Mouse (Mus musculus) limb, embryonic 11.5 days (tissue): ENCODE results near the gene Ugt1a1. TPM values are rescaled to one million over a fixed set of nuclear protein-coding genes. Genes with fewer than 3 reads are reported as not detected.
A peak's percentile ranks its signal among the peaks of the same experiment; 100 is the strongest.

ENCODE experiments used
- ATAC-seq: fragments of 200-750 bp; cut with Nextera tagmentation; 2 replicates; pipeline ENCODE4 v1.8.0; 2017; ENCODE audit warnings: low read depth; ENCODE audit not compliant: insufficient number of reproducible peaks, low FRiP score, low TSS enrichment
- DNase-seq: peaks from one replicate; pipeline ENCODE4 v3.0.0-alpha.2; 2015; ENCODE audit warnings: low spot score
- H3K27ac ChIP-seq: fragments of 300-500 bp; sonication (generic); replicated peaks from 2 replicates; pipeline ENCODE4 v1.5.1; 2014; ENCODE audit warnings: low read depth, mild to moderate bottlenecking, low read length
- H3K27me3 ChIP-seq: fragments of 300-500 bp; sonication (generic); 2 replicates; pipeline ENCODE4 v1.6.1; 2014; ENCODE audit warnings: mild to moderate bottlenecking, low read length, mixed read lengths; ENCODE audit not compliant: control insufficient read depth, insufficient read depth
- H3K36me3 ChIP-seq: fragments of 300-500 bp; sonication (generic); 2 replicates; pipeline ENCODE4 v1.6.1; 2014; ENCODE audit warnings: mild to moderate bottlenecking, low read length, moderate library complexity, mixed read lengths; ENCODE audit not compliant: control insufficient read depth, insufficient read depth
- H3K4me1 ChIP-seq: fragments of 300-500 bp; sonication (generic); 2 replicates; pipeline ENCODE4 v1.6.1; 2014; ENCODE audit warnings: low read length, mixed read lengths; ENCODE audit not compliant: control insufficient read depth, insufficient read depth
- H3K4me2 ChIP-seq: fragments of 300-500 bp; sonication (generic); 2 replicates; pipeline ENCODE4 v1.6.1; 2014; ENCODE audit warnings: low read depth, mild to moderate bottlenecking, moderate library complexity; ENCODE audit not compliant: severe bottlenecking
- H3K4me3 ChIP-seq: fragments of 300-500 bp; sonication (generic); 2 replicates; pipeline ENCODE4 v1.5.1; 2014; ENCODE audit warnings: low read depth, low read length
- H3K9ac ChIP-seq: fragments of 300-500 bp; sonication (generic); 2 replicates; pipeline ENCODE4 v1.6.1; 2014; ENCODE audit warnings: mild to moderate bottlenecking, low read length
- H3K9me3 ChIP-seq: fragments of 300-500 bp; sonication (generic); 2 replicates; pipeline ENCODE4 v1.6.1; 2016; ENCODE audit warnings: low read length; ENCODE audit not compliant: control insufficient read depth
- WGBS: fragments of 180-500 bp; shearing (Covaris S2); extraction: QIAGEN DNeasy Blood & Tissue Kit; methylation state at CpG from one replicate; pipeline ENCODE4 v1.1.7; 2014; 5-methylcytosine and 5-hydroxymethylcytosine counted together
- polyA plus RNA-seq: library from polyadenylated mRNA; unstranded; fragments of >200 nt; fragmentation: Nextera tagmentation; extraction: Ambion mirVana; gene quantifications from 2 replicates; pipeline ENCODE4 v1.2.1, GENCODE M21; 2014

Gene Ugt1a1
- polyA plus RNA-seq, 1 experiment from 2014 or later = not detected

- ATAC-seq (no peak), DNase-seq (no peak)
- no peak overlapping the region for H3K4me2 ChIP-seq
- no peaks in the 10 kb centered on the region for H3K27me3 ChIP-seq
- no peak overlapping the region for H3K9ac ChIP-seq
- H3K27ac ChIP-seq = no peak overlapping the region
- WGBS = 81% methylated on average over 4 of the region's 4 CpGs
- H3K36me3 ChIP-seq = peaks cover 38% of the 10 kb centered on the region
- H3K4me3 ChIP-seq = no peak overlapping the region
- H3K4me1 ChIP-seq = no peaks in the 10 kb centered on the region
- peaks cover 69% of the 10 kb centered on the region for H3K9me3 ChIP-seq
Measured at GRCm38 (mm10) chr1:88259643-88260024, 47.9 kb downstream of the Ugt1a1 start.

DNA sequence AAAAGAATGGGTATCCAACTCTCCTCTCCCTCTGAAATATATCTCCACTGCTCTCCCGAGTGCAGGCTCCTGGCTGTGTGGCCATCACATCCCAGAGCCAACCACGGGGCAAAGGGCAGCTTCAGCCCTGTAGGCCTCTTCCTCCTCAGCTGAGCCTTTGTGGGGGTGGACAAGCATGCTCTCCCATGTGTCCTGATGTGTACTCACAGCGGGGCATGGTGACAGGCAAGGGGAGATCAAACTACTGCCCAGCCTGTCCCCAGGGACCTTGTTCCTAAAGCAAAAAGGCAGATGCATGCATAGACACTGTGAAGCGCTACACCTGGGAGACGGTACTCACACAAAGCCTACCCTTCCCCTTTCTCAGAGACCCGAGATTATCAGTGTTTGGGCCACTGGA lies 48.4 kb downstream of the Ugt1a1 start:
- Histone ChIP-seq H3K36me3 (peaks cover 42% of the 10 kb centered on the region), H3K9me3 (peaks cover 68% of the 10 kb centered on the region), H3K4me2 (no peak overlapping the region), H3K4me1 (no peaks in the 10 kb centered on the region), H3K9ac (no peak overlapping the region), H3K4me3 (no peak overlapping the region), H3K27ac (no peak overlapping the region), H3K27me3 (no peaks in the 10 kb centered on the region)
- no peak for DNase-seq
- 86% methylated on average over 6 of the region's 6 CpGs for WGBS
- ATAC-seq = no peak

GRCm38 (mm10) chr1:88260604-88261377 lies 49.0 kb downstream of the Ugt1a1 start:
- DNase-seq (no peak), ATAC-seq (no peak)
- no peak overlapping the region for H3K27ac ChIP-seq
- no peaks in the 10 kb centered on the region for H3K27me3 ChIP-seq
- H3K4me3 ChIP-seq = no peak overlapping the region
- H3K36me3 ChIP-seq = peaks cover 49% of the 10 kb centered on the region
- 84% methylated on average over 10 of the region's 10 CpGs for WGBS
- H3K9me3 ChIP-seq = peaks cover 62% of the 10 kb centered on the region
- H3K4me2 ChIP-seq = no peak overlapping the region
- no peaks in the 10 kb centered on the region for H3K4me1 ChIP-seq
- H3K9ac ChIP-seq = no peak overlapping the region

DNA sequence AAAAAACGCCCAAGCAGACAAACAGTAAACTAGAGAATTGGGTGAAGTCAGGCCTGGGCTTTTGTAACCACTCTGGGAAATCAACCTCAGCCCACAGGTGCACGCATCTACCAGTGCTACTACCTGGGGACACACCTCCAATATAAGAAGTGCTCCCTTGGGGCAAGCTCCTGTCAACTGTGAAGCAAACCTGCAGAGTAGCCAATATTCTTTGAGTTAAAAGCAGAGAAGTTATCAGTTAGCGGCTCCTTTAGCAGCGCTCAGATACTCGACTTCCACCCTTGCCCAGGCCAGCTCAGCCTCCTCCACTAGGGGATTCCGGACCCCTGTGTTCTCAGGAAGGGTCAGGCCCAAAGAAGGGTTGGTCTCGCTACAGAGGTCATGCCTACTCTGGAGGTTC lies 49.9 kb downstream of the Ugt1a1 start:
- Histone ChIP-seq H3K4me3 (no peak overlapping the region), H3K27ac (no peak overlapping the region), H3K4me1 (no peaks in the 10 kb centered on the region), H3K4me2 (no peak overlapping the region), H3K9ac (no peak overlapping the region), H3K36me3 (peaks cover 58% of the 10 kb centered on the region), H3K27me3 (no peaks in the 10 kb centered on the region), H3K9me3 (peaks cover 57% of the 10 kb centered on the region)
- 86% methylated on average over 7 of the region's 7 CpGs for WGBS
- DNase-seq (no peak), ATAC-seq (peak; percentile 4; the same call in 1 of the 2 replicates)

GRCm38 (mm10) chr1:88262255-88262654 lies 50.5 kb downstream of the Ugt1a1 start:
- H3K9me3 ChIP-seq = peaks cover 53% of the 10 kb centered on the region
- no peak for ATAC-seq
- WGBS = 88% methylated on average over 4 of the region's 4 CpGs

GRCm38 (mm10) chr1:88262961-88263360 lies 51.2 kb downstream of the Ugt1a1 start:
- Histone ChIP-seq H3K9ac (no peak overlapping the region), H3K36me3 (peaks cover 71% of the 10 kb centered on the region), H3K4me3 (no peak overlapping the region), H3K4me1 (no peaks in the 10 kb centered on the region), H3K4me2 (no peak overlapping the region), H3K9me3 (peaks cover 48% of the 10 kb centered on the region), H3K27me3 (no peaks in the 10 kb centered on the region), H3K27ac (no peak overlapping the region)
- DNase-seq (no peak), ATAC-seq (no peak)
- 77% methylated on average over 6 of the region's 6 CpGs for WGBS

More at GRCm38 (mm10) chr1:88262255-88262654, 50.5 kb downstream of the Ugt1a1 start:
- Histone ChIP-seq H3K9ac (no peak overlapping the region), H3K4me2 (no peak overlapping the region), H3K4me3 (no peak overlapping the region), H3K36me3 (peaks cover 64% of the 10 kb centered on the region), H3K27ac (no peak overlapping the region), H3K27me3 (no peaks in the 10 kb centered on the region), H3K4me1 (no peaks in the 10 kb centered on the region)
- DNase-seq = no peak

DNA sequence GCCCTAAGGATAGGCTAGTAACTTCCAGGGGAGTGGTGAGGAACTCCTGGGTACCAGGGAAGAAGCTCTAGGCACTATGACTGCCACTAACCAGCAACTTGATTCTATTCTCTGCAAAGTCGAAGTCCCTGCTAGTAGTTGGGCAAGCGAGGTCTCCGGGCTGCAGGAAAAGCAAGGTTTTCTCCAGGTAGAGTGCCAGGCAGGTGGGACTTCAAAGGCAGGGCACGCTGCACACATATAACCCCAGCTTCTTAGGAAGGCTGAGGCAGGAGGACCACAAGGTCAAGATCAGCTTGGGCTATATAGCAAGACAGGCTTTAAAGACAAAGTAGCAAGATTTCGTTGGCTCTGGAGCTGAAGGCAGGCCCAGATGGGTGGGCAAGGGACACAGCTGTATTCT lies 52.0 kb downstream of the Ugt1a1 start:
- ATAC-seq (no peak), DNase-seq (no peak)
- Histone ChIP-seq H3K27me3 (no peaks in the 10 kb centered on the region), H3K9me3 (peaks cover 44% of the 10 kb centered on the region), H3K4me2 (no peak overlapping the region), H3K4me1 (no peaks in the 10 kb centered on the region), H3K36me3 (peaks cover 79% of the 10 kb centered on the region), H3K9ac (no peak overlapping the region), H3K4me3 (no peak overlapping the region), H3K27ac (no peak overlapping the region)
- 92% methylated on average over 5 of the region's 5 CpGs for WGBS

GRCm38 (mm10) chr1:88264237-88264868 lies 52.6 kb downstream of the Ugt1a1 start:
- ATAC-seq (no peak), DNase-seq (no peak)
- Histone ChIP-seq H3K27ac (no peak overlapping the region), H3K9me3 (peaks cover 44% of the 10 kb centered on the region), H3K4me2 (no peak overlapping the region), H3K9ac (no peak overlapping the region), H3K4me3 (no peak overlapping the region), H3K4me1 (no peaks in the 10 kb centered on the region), H3K27me3 (no peaks in the 10 kb centered on the region), H3K36me3 (peaks cover 85% of the 10 kb centered on the region)
- 88% methylated on average over 7 of the region's 7 CpGs for WGBS
